Mouse (Mus musculus) thymus, adult 2 months (tissue): ENCODE results near the gene Coro2b.

Experiments used
- CTCF ChIP-seq: fragments of 200-500 bp; IDR thresholded peaks from 2 replicates; pipeline ENCODE4 v1.5.1; 2012; ENCODE audit warnings: mild to moderate bottlenecking, control low read depth, low read length, moderate library complexity, borderline replicate concordance; ENCODE audit not compliant: control insufficient read depth, poor library complexity, insufficient read depth; ENCODE audit errors: extremely low read depth
- POLR2A ChIP-seq: fragments of 200-500 bp; IDR thresholded peaks from 2 replicates; pipeline ENCODE4 v1.6.1; 2012; ENCODE audit warnings: mild to moderate bottlenecking, low read length, control low read depth, moderate library complexity; ENCODE audit not compliant: control insufficient read depth, poor library complexity, insufficient read depth; ENCODE audit errors: extremely low read depth

DNA sequence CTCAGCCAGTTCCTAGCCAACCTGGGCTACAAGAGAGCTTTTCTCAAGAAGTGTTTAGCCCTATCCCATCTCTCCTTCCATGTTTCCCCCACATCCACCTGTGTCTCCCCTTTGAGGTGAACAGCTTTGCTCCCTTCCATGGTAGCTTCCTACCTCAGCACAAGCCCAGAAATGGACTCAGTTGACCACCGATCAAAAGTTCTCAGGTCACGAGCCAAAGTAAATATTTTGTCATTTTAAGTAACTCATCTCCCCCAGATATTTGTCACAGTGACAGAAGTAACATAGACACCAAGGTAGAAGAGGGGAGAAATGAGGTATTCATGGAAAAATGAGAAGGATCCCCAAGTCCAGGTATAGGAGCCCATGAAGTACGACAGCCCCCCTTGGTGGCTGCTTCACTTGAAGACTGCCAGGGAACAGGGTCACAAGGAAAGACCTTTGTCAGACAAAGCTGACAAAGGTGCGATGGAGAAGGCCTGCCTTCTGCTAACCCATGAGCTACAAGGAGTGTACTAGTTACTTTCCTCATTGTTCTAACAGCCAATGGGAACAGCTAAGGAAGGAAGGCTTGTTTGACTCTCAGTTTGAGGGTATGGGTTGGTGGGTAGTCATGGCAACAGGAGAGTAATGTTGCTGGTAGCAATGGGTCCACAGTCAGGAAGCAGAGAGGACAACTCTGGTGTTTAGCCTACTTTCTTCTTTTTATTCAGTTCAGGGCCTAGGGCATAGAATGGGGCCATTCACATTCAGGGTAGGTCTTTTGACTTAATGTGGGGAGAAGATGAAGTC lies 150.9 kb downstream of the Coro2b start:
- TF ChIP-seq CTCF (no peak), POLR2A (no peak)
